Mouse (Mus musculus) forebrain, embryonic 14.5 days (tissue): Measurements from ENCODE around the gene Crkl. TPM values are rescaled to one million over a fixed set of nuclear protein-coding genes. Genes with fewer than 3 reads are reported as not detected.

Source experiments
- ATAC-seq: fragments of 200-750 bp; cut with Nextera tagmentation; 2 replicates; pipeline ENCODE4 v1.8.0; 2017; ENCODE audit warnings: mild to moderate bottlenecking, moderate library complexity
- DNase-seq: peaks from one replicate; pipeline ENCODE4 v3.0.0-alpha.2; 2015; ENCODE audit warnings: low spot score
- H3K27ac ChIP-seq: fragments of 300-500 bp; sonication (generic); 2 replicates; pipeline ENCODE4 v1.5.1; 2014; ENCODE audit warnings: low read depth, mild to moderate bottlenecking, control low read depth, low read length, moderate library complexity
- H3K27me3 ChIP-seq: fragments of 300-500 bp; sonication (generic); replicated peaks from 2 replicates; pipeline ENCODE4 v1.6.1; 2014; ENCODE audit warnings: low read length, control low read depth, mixed read lengths; ENCODE audit not compliant: control insufficient read depth, insufficient read depth
- H3K36me3 ChIP-seq: fragments of 300-500 bp; sonication (generic); 2 replicates; pipeline ENCODE4 v1.6.1; 2014; ENCODE audit warnings: low read length, control low read depth; ENCODE audit not compliant: control insufficient read depth, insufficient read depth
- H3K4me1 ChIP-seq: fragments of 300-500 bp; sonication (generic); 2 replicates; pipeline ENCODE4 v1.6.1; 2014; ENCODE audit warnings: antibody characterized with exemption, low read length, control low read depth; ENCODE audit not compliant: control insufficient read depth, insufficient read depth
- H3K4me2 ChIP-seq: fragments of 300-500 bp; sonication (generic); 2 replicates; pipeline ENCODE4 v1.6.1; 2014; ENCODE audit warnings: mild to moderate bottlenecking, control low read depth, low read length
- H3K4me3 ChIP-seq: fragments of 300-500 bp; sonication (generic); 2 replicates; pipeline ENCODE4 v1.5.1; 2014; ENCODE audit warnings: low read depth, low read length, control low read depth
- H3K9ac ChIP-seq: fragments of 300-500 bp; sonication (generic); 2 replicates; pipeline ENCODE4 v1.6.1; 2014; ENCODE audit warnings: mild to moderate bottlenecking, low read length, control low read depth, moderate library complexity
- H3K9me3 ChIP-seq: fragments of 300-500 bp; sonication (generic); replicated peaks from 2 replicates; pipeline ENCODE4 v1.6.1; 2016; ENCODE audit warnings: low read length, control low read depth, mixed read lengths; ENCODE audit not compliant: control insufficient read depth
- WGBS: fragments of 180-500 bp; shearing (Covaris S2); extraction: QIAGEN DNeasy Blood & Tissue Kit; methylation state at CpG from one replicate; pipeline ENCODE4 v1.1.7; 2014; 5-methylcytosine and 5-hydroxymethylcytosine counted together
- polyA plus RNA-seq: library from polyadenylated mRNA; unstranded; fragments of >200 nt; fragmentation: Nextera tagmentation; extraction: Ambion mirVana; gene quantifications from 2 replicates; pipeline ENCODE4 v1.2.1, GENCODE M21; 2014

Crkl gene
- polyA plus RNA-seq, 1 experiment from 2014 or later = 79.4 TPM

DNA sequence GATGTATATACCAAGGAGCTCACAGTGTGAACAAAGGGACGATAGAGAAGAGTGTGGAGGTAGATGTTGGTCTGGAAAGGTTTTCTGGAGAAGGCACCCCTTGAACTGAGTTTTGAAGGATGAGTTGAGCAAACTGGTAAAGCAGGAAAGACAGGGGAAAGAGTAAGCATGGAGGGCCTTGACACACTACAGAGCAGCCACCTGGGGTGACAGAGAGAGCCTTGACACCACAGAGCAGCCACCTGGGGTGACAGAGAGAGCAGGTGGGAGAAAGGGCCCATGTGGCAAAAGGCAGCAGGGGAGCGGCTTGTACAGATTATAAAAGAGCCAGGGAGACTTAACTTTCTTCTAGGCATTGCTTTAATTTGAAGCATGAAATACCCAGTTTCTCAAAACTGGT lies 23.0 kb downstream of the Crkl start:
- Histone ChIP-seq H3K9me3 (no peaks in the 10 kb centered on the region), H3K27ac (no peak overlapping the region), H3K27me3 (no peaks in the 10 kb centered on the region), H3K36me3 (peaks cover 28% of the 10 kb centered on the region), H3K9ac (no peak overlapping the region), H3K4me2 (no peak overlapping the region), H3K4me3 (no peak overlapping the region), H3K4me1 (0 out of 2 replicates have a peak, but pooled peaks cover 2% of the 10 kb centered on the region)
- ATAC-seq = no peak
- DNase-seq = no peak
- WGBS = 72% methylated on average over 2 of the region's 2 CpGs

DNA sequence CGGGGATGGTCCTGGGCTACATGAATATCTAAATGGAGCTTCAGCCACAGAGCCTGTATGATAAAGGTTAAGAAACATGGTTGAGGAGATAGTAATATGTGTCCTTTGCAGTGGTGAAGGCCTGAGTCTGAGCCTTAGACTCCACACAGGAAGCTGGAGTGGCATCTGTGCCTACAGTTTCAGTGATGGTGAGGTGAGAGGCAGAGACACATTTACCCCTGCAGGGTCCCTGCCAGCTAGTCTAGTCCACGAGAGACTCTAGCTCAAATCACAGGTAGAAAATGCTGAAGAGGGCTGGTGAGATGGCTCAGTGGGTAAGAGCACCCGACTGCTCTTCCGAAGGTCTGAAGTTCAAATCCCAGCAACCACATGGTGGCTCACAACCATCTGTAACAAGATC lies 23.5 kb downstream of the Crkl start:
- no peaks in the 10 kb centered on the region for H3K9me3 ChIP-seq
- peaks cover 23% of the 10 kb centered on the region for H3K36me3 ChIP-seq
- 93% methylated on average over 4 of the region's 4 CpGs for WGBS
- 0 out of 2 replicates have a peak, but pooled peaks cover 2% of the 10 kb centered on the region for H3K4me1 ChIP-seq
- no peak for DNase-seq
- H3K27ac ChIP-seq = no peak overlapping the region
- no peak overlapping the region for H3K4me3 ChIP-seq
- no peak for ATAC-seq
- no peak overlapping the region for H3K4me2 ChIP-seq
- no peak overlapping the region for H3K9ac ChIP-seq
- H3K27me3 ChIP-seq = no peaks in the 10 kb centered on the region

DNA sequence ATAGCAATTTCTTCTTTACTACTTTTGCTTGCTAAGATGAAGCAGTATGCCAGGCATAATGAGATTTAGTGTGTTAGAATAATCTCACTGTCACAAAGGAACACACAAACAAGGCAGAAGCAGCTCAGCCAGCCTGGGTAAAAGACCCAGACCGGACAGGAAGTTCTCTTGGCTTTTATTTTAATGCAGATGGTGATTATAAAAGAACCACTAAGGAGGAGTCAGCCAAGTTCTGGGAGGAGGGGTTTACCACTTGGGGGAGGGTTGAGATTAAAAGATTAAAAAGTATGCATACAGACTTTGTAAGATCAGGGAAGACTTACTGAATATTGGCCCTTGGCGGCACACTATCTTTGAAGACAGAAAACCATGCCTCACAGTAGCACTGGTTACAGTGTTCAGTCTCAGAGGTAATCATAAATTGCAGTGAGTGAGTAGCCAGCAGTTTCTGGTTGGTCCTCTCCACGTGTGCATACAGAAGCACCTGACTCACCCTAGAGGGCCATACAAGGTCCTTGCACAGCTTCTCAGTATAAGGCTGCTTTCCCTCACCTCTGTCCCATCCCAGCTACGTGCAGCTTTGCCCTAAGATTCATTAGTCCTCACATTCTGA lies 26.6 kb downstream of the Crkl start:
- no peaks in the 10 kb centered on the region for H3K9me3 ChIP-seq
- DNase-seq (no peak), ATAC-seq (no peak)
- no peak overlapping the region for H3K4me2 ChIP-seq
- peaks cover 16% of the 10 kb centered on the region; the same call in 1 of the 2 replicates for H3K36me3 ChIP-seq
- H3K9ac ChIP-seq = no peak overlapping the region
- no peak overlapping the region for H3K27ac ChIP-seq
- 81% methylated on average over 4 of the region's 4 CpGs for WGBS
- H3K4me1 ChIP-seq = 0 out of 2 replicates have a peak, but pooled peaks cover 2% of the 10 kb centered on the region
- H3K4me3 ChIP-seq = no peak overlapping the region
- H3K27me3 ChIP-seq = no peaks in the 10 kb centered on the region

DNA sequence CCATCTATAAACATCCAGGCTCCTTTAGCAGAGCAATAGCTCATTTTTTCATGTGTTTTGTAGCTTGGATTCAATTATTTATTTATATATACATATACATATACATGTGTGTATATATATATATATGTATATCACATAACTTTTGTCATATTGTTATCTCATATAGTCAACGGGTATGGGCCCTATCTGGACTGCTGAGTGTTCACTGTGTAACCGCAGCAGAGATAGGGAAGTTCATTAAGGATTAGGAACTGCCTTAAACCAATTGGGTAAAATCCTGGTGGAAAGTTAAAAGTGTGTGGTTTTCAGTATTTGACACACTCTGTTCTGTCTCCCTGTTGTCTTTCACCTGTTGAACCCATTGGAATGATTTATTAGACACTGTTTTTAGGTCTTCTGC lies 29.7 kb downstream of the Crkl start:
- Histone ChIP-seq H3K9ac (no peak overlapping the region), H3K4me2 (no peak overlapping the region), H3K27me3 (no peaks in the 10 kb centered on the region), H3K27ac (no peak overlapping the region), H3K36me3 (peaks cover 43% of the 10 kb centered on the region), H3K4me3 (no peak overlapping the region), H3K9me3 (no peaks in the 10 kb centered on the region), H3K4me1 (0 out of 2 replicates have a peak, but pooled peaks cover 2% of the 10 kb centered on the region)
- WGBS = 89% methylated on average over 2 of the region's 2 CpGs
- DNase-seq = no peak
- ATAC-seq = no peak

DNA sequence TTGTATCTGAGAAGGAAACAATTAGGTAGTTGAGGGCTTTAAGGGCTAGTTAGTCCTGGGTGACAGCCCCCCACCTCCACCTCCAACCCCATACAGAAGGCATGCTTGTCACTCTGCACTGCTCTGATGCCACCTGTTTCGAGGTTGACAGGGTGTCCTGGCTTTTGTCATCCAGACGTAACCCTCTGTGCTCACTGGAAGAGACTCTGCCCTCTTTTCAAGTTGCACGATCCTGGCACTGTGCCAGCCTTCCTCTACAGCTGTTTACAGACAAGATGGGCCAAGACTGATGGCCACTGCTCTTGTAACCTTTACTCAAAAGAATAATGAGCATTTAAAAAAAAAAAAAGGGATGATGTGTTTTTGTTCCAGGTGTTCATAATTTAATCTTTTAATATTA lies 34.7 kb downstream of the Crkl start:
- H3K4me3 ChIP-seq = no peak overlapping the region
- ATAC-seq (no peak), DNase-seq (peak; percentile 44)
- peaks cover 50% of the 10 kb centered on the region for H3K36me3 ChIP-seq
- peaks cover 10% of the 10 kb centered on the region; the same call in 1 of the 2 replicates for H3K27me3 ChIP-seq
- WGBS = 31% methylated on average over 3 of the region's 3 CpGs
- H3K4me1 ChIP-seq = peaks cover 9% of the 10 kb centered on the region; the same call in 1 of the 2 replicates
- H3K27ac ChIP-seq = no peak overlapping the region
- H3K4me2 ChIP-seq = no peak overlapping the region
- no peak overlapping the region for H3K9ac ChIP-seq
- H3K9me3 ChIP-seq = no peaks in the 10 kb centered on the region

DNA sequence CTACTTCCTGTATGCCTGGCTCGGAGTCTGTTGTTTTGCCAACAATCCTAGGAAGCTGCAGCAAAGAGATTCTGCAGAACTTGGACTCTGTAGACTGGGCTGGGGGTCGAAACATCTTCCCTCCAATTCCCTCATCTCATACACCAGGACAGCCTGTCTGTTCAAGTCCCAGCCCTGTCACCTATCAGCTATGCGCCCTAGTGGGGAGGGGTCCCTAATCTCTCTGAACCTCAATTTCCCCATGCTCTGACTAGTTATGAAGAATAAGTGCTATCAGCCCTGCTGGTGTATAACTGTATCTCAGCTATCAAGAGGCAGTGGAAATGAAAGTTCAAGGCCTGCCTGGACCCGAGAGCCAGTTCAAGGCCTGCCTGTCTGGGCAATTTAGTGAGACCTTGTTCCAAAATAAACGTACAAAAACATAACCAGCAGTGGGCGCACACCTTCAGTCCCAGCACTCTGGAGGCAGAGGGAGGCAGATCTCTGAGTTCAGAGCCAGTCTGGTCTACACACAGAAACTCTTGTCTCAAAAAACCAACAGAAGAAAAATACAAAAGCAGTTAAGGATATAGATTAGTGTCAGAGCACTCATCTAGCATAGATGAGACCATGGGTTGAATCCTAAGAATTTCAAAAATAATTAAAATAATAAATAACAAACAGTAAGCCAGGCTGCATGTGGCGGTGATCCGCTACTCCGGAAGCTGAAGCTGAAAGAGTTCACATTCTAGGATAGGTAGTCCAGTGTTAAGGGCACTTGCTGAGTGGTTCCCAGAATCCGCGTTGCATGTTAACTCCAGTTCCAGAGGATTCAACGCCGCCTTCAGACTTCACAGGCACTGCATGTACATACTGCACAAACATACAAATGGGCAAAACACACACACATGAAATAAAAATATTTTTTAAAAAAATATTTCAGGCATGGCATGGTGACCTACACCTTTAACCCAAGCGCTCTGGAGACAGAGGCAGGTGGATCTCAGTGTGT lies 37.0 kb downstream of the Crkl start:
- Histone ChIP-seq H3K4me1 (peaks cover 9% of the 10 kb centered on the region; the same call in 1 of the 2 replicates), H3K36me3 (peaks cover 40% of the 10 kb centered on the region), H3K4me2 (peak overlapping the region; percentile 85), H3K9me3 (no peaks in the 10 kb centered on the region), H3K27me3 (peaks cover 10% of the 10 kb centered on the region; the same call in 1 of the 2 replicates), H3K9ac (peak overlapping the region; percentile 70), H3K27ac (no peak overlapping the region), H3K4me3 (peak overlapping the region; percentile 39)
- DNase-seq (peak; percentile 20), ATAC-seq (peak; percentile 24)
- WGBS = 46% methylated on average over 14 of the region's 14 CpGs

DNA sequence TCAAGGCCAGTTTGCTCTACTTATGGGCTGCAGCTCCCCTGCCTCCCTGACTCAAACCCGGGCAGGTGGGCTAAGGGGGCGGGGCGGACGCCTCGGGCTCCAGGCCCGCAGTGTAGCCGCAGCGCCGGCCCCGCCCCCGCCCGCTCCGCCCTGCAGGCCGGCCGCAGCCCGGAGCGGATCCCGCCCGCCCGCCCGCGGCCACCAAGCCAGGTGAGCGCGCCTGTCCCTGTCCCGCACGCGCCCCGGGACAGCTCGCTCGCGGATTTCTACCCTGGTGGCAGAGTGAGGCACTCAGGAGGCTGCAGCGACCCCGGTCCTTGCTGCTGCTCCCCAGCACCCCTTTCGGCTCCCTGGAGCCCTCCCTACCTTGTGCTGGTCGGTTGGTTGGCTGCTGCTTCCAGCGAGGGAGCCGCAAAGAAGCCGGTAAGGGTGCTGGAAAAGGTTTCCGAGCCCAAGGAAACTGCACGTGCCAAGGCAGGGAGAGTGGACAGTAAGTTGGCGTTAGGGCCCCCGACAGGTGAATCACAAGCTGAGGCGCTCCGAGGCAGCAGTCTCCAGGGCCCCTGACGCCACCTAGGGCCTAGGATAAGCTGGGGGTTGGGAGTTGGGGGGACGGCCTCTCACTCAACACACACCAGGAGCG lies 37.8 kb downstream of the Crkl start, which contains the start of gene Aifm3:
TSS of gene Aifm3 (plus strand) at position 143 of the 643 bp plus-strand sequence.
- H3K9ac ChIP-seq = peak within 1 kb of the TSS; percentile 70
- H3K27me3 ChIP-seq = peaks cover 10% of the 10 kb centered on the region; the same call in 1 of the 2 replicates
- H3K9me3 ChIP-seq = no peaks in the 10 kb centered on the region
- WGBS = under 1% methylated on average over 47 of the region's 47 CpGs
- H3K27ac ChIP-seq = no peak within 1 kb of the TSS
- ATAC-seq (peak; percentile 72), DNase-seq (peak; percentile 15)
- peaks cover 31% of the 10 kb centered on the region for H3K36me3 ChIP-seq
- H3K4me2 ChIP-seq = peak within 1 kb of the TSS; percentile 85
- peak within 1 kb of the TSS; percentile 39 for H3K4me3 ChIP-seq
- peaks cover 9% of the 10 kb centered on the region; the same call in 1 of the 2 replicates for H3K4me1 ChIP-seq

DNA sequence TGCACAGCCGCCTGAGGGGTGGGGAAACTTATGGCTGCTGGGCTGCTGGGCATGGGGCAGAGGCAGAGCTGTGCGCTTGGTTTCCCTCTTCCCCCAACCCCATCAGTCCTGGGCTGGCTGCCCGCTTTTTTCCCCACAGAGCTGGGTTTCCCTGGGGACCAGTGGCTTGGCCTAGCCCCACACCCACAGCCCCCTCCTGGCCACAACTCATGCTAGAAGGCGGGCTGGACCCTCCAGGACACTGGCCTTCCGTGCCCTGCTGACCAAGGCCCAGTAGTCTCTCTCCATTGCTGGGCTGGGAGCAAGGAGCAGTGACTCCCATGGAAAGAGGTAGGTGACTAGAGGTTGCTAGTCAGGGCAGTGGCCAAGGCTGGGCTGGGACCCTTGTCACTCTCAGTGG lies 39.4 kb downstream of the Crkl start:
- Histone ChIP-seq H3K4me2 (no peak overlapping the region), H3K36me3 (peaks cover 16% of the 10 kb centered on the region), H3K4me3 (no peak overlapping the region), H3K9ac (no peak overlapping the region), H3K27me3 (peaks cover 10% of the 10 kb centered on the region; the same call in 1 of the 2 replicates), H3K9me3 (no peaks in the 10 kb centered on the region), H3K27ac (no peak overlapping the region), H3K4me1 (peaks cover 10% of the 10 kb centered on the region)
- 84% methylated on average over 5 of the region's 5 CpGs for WGBS
- DNase-seq = no peak
- no peak for ATAC-seq
